Mouse (Mus musculus): ENCODE data around the gene Auts2.

DNA sequence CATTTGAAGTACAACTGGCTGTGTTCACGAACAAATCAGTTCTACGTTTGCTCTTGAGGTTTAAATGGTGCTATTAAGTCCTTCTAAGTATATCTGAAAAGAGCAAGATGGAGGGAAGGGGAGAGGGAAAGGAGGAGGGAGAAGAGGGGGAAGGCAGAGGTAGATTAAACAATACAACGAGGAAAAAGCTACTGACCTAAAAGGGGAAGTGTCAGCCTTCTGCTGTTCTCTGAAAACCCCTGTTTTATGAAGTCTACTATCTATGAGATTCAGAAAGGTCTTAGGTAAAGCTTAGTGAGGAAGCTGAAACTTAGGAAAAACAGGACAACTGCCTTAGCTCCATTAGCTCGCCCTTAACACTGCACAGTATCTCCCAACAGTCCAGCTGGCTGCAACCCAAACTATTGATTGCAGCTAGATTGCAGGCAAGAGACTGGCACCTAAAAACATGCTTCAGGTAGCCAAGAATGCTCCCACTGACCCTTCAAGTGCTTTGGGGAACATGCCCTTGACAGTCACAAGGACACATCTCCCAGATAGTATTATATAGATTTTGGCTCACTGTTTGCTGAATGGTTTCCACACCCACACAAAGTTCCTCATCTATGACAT, 157.8 kb downstream of the Auts2 start:
- TF ChIP-seq POLR2A (IDR thresholded peaks at IDR 0.05; ENCODE audit: borderline replicate concordance, insufficient read depth, low read length) (no peak), CTCF (IDR thresholded peaks at IDR 0.05; ENCODE audit: borderline replicate concordance, insufficient read depth, low read depth, low read length) (no peak)

All from cerebellum, adult 2 months (tissue).